Comparison of ENCODE assay signal across 19 mouse cellular contexts in the genomic region with DNA sequence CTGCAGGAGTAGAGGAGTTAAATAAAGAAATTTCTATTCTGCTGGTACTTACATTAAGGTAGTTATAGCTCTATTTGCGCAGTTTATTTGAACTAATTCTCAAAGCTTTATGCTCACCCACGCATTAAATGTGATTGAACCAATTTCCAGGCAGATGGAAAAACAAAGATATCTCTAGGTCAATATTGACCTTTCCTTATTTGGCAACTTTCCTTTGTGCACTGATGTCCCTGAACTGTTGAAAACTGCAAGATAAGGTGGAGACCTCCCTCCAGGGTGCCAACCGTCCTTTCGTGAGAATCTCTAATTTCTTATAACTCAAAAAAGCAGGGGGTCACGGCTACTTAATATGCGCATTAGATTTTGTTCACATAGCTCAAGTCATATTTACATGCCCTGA. TPM values are rescaled to one million over a fixed set of nuclear protein-coding genes. Genes with fewer than 3 reads are reported as not detected.
DNase-seq lines count a peak whose midpoint lies in the region; ATAC-seq and TF ChIP-seq lines count a peak whose summit lies in the region.
"Had no signal": no experiment of that assay in that cellular context is flagged by ENCODE, and none has a peak within 500 bp of the region (broad histone marks: within the 10 kb centered on the region; RNA-seq: fewer than 3 reads in every experiment).

No protein-coding gene starts in this region.

- H3K27me3 ChIP-seq in intestine, embryonic 15.5 days (replicated peaks) = no peaks in the 10 kb centered on the region
- no peaks in the 10 kb centered on the region for H3K27me3 ChIP-seq in intestine, postnatal 0 days (replicated peaks; ENCODE audit: control insufficient read depth, insufficient read depth, low read length)
- no peaks in the 10 kb centered on the region for H3K27me3 ChIP-seq in stomach, embryonic 14.5 days (ENCODE audit: control insufficient read depth, insufficient read depth, low read length)
- H3K27me3 ChIP-seq: forebrain, embryonic 13.5 days; heart, embryonic 12.5 days had no signal

- no peak overlapping the region for H3K4me3 ChIP-seq in intestine, embryonic 15.5 days (replicated peaks)
- H3K4me3 ChIP-seq in intestine, postnatal 0 days (ENCODE audit: low read depth, low read length) = no peak overlapping the region
- H3K4me3 ChIP-seq in embryonic fibroblast, embryonic 13.5 days (ENCODE audit: insufficient read depth, low read length) = no peak overlapping the region
- no peak overlapping the region for H3K4me3 ChIP-seq in stomach, embryonic 14.5 days (ENCODE audit: low read depth, low read length)
- H3K4me3 ChIP-seq: forebrain, embryonic 13.5 days; gastrocnemius, adult 2 months; heart, embryonic 12.5 days; hindbrain, embryonic 10.5 days had no signal

- 63% methylated on average over 6 of the region's 6 CpGs for WGBS in intestine, embryonic 15.5 days
- 51% methylated on average over 6 of the region's 6 CpGs for WGBS in intestine, postnatal 0 days
- 58% methylated on average over 6 of the region's 6 CpGs for WGBS in stomach, embryonic 14.5 days

- no peaks in the 10 kb centered on the region for H3K36me3 ChIP-seq in intestine, embryonic 15.5 days
- H3K36me3 ChIP-seq in intestine, postnatal 0 days (ENCODE audit: control insufficient read depth, insufficient read depth) = no peaks in the 10 kb centered on the region
- H3K36me3 ChIP-seq in stomach, embryonic 14.5 days (ENCODE audit: control insufficient read depth, insufficient read depth, low read length) = no peaks in the 10 kb centered on the region
- H3K36me3 ChIP-seq: heart, embryonic 12.5 days; hindbrain, embryonic 10.5 days had no signal

- ATAC-seq in intestine, embryonic 15.5 days = peak; percentile 45; the same call in 1 of the 2 replicates
- no peak for ATAC-seq in intestine, postnatal 0 days
- ATAC-seq in stomach, embryonic 14.5 days (ENCODE audit: insufficient number of reproducible peaks, insufficient read depth, low FRiP score, low read depth) = peak; percentile 46
- ATAC-seq: forebrain, embryonic 13.5 days had no signal

- H3K9ac ChIP-seq in intestine, embryonic 15.5 days = no peak overlapping the region
- H3K9ac ChIP-seq in intestine, postnatal 0 days (ENCODE audit: low read depth, low read length) = no peak overlapping the region
- H3K9ac ChIP-seq in stomach, embryonic 14.5 days (replicated peaks; ENCODE audit: low read depth, low read length) = no peak overlapping the region
- H3K9ac ChIP-seq: forebrain, embryonic 13.5 days; heart, embryonic 12.5 days; hindbrain, embryonic 14.5 days had no signal

- no peaks in the 10 kb centered on the region for H3K4me1 ChIP-seq in intestine, embryonic 15.5 days (replicated peaks)
- no peaks in the 10 kb centered on the region for H3K4me1 ChIP-seq in intestine, postnatal 0 days (replicated peaks; ENCODE audit: control insufficient read depth, insufficient read depth, low read length)
- H3K4me1 ChIP-seq in embryonic fibroblast, embryonic 13.5 days (ENCODE audit: control insufficient read depth, insufficient read depth, low read length) = peaks cover 10% of the 10 kb centered on the region; the same call in 1 of the 2 replicates
- H3K4me1 ChIP-seq in stomach, embryonic 14.5 days (ENCODE audit: control insufficient read depth, insufficient read depth, low read length) = no peaks in the 10 kb centered on the region
- H3K4me1 ChIP-seq: forebrain, embryonic 13.5 days; heart, embryonic 12.5 days had no signal

- no peaks in the 10 kb centered on the region for H3K9me3 ChIP-seq in intestine, embryonic 15.5 days
- no peaks in the 10 kb centered on the region for H3K9me3 ChIP-seq in intestine, postnatal 0 days (ENCODE audit: control insufficient read depth)
- H3K9me3 ChIP-seq in stomach, embryonic 14.5 days (ENCODE audit: control insufficient read depth, low read depth, low read length) = no peaks in the 10 kb centered on the region
- H3K9me3 ChIP-seq: forebrain, embryonic 13.5 days; heart, embryonic 12.5 days; hindbrain, embryonic 10.5 days had no signal

- TF ChIP-seq CTCF in intestine, postnatal 0 days (IDR thresholded peaks at IDR 0.05; ENCODE audit: low read depth) = no peak
- TF ChIP-seq CTCF in brain, embryonic 14.5 days (IDR thresholded peaks at IDR 0.05; ENCODE audit: borderline replicate concordance, extremely low read depth, insufficient read depth, insufficient read length) = no peak
- no peak for TF ChIP-seq CTCF in embryonic fibroblast, embryonic 13.5 days (IDR thresholded peaks at IDR 0.05; ENCODE audit: borderline replicate concordance, insufficient read depth, low read length)

- no peak for TF ChIP-seq POLR2A in brain, embryonic 14.5 days (IDR thresholded peaks at IDR 0.05; ENCODE audit: borderline replicate concordance, extremely low read depth, insufficient read depth, insufficient read length, poor library complexity, severe bottlenecking)
- TF ChIP-seq POLR2A in embryonic fibroblast, embryonic 13.5 days (IDR thresholded peaks at IDR 0.05; ENCODE audit: low read depth, low read length) = no peak

- H3K27ac ChIP-seq in intestine, embryonic 15.5 days = no peak overlapping the region
- no peak overlapping the region for H3K27ac ChIP-seq in intestine, postnatal 0 days (ENCODE audit: low read depth, low read length)
- H3K27ac ChIP-seq in embryonic fibroblast, embryonic 13.5 days (ENCODE audit: insufficient read depth, low read length) = peak overlapping the region; percentile 92
- no peak overlapping the region for H3K27ac ChIP-seq in stomach, embryonic 14.5 days (ENCODE audit: low read length)
- H3K27ac ChIP-seq: forebrain, embryonic 13.5 days; gastrocnemius, adult 2 months; hindbrain, embryonic 10.5 days; hindbrain, embryonic 14.5 days had no signal

- no peak overlapping the region for H3K4me2 ChIP-seq in intestine, embryonic 15.5 days (replicated peaks)
- H3K4me2 ChIP-seq in intestine, postnatal 0 days (replicated peaks; ENCODE audit: low read depth) = no peak overlapping the region
- no peak overlapping the region for H3K4me2 ChIP-seq in stomach, embryonic 14.5 days (replicated peaks; ENCODE audit: low read depth, low read length)
- H3K4me2 ChIP-seq: forebrain, embryonic 13.5 days; heart, embryonic 12.5 days; hindbrain, embryonic 14.5 days had no signal

- DNase-seq in brain, embryonic 14.5 days (ENCODE audit: low read depth) = peak; percentile 36
- no peak for DNase-seq in urinary bladder, postnatal 36 days (ENCODE audit: low spot score in 2 of 2)
- no peak for DNase-seq in right cerebral cortex, adult 18-20 months
- no peak for DNase-seq in spleen, postnatal 14 days (ENCODE audit: low spot score in 2 of 2)
- DNase-seq: adrenal gland, adult 2 months; adrenal gland, postnatal 36 days; cerebellum, adult 11 months; cerebellum, adult 9-10 months; cerebellum, postnatal 25 days; gastrocnemius, adult 2 months; gastrocnemius, postnatal 25 days had no signal

RNA-seq across cellular contexts. Expression of gene Prss23, which starts 52.6 kb away (rescaled TPM):
- 92.3 and 102 TPM in 2 replicates for polyA plus RNA-seq in intestine, embryonic 15.5 days (2015; fragmentation: Nextera tagmentation; extraction: Ambion mirVana)
- polyA plus RNA-seq in intestine, postnatal 0 days (2015; fragmentation: Nextera tagmentation; extraction: Ambion mirVana) = 72.4 and 87.9 TPM in 2 replicates
- 17.6 and 21.8 TPM in 2 replicates for polyA plus RNA-seq in brain, embryonic 14.5 days (2012; rRNA removed)
- 494 and 721 TPM in 2 replicates for polyA plus RNA-seq in embryonic fibroblast, embryonic 13.5 days (2011; ENCODE audit: insufficient read length, low read depth, missing spikeins)
- 75.5 and 75.7 TPM in 2 replicates for polyA plus RNA-seq in stomach, embryonic 14.5 days (2014; fragmentation: Nextera tagmentation; extraction: Ambion mirVana)

RNA-seq across cellular contexts. Expression of gene Me3, which starts 52.7 kb away (rescaled TPM):
- 3.3 and 3.6 TPM in 2 replicates for polyA plus RNA-seq in intestine, embryonic 15.5 days (2015; fragmentation: Nextera tagmentation; extraction: Ambion mirVana)
- 3.5 and 4.1 TPM in 2 replicates for polyA plus RNA-seq in intestine, postnatal 0 days (2015; fragmentation: Nextera tagmentation; extraction: Ambion mirVana)
- 2.0 and 3.7 TPM in 2 replicates for polyA plus RNA-seq in brain, embryonic 14.5 days (2012; rRNA removed)
- 4.3 and 4.7 TPM in 2 replicates for polyA plus RNA-seq in embryonic fibroblast, embryonic 13.5 days (2011; ENCODE audit: insufficient read length, low read depth, missing spikeins)
- 2.2 and 3.2 TPM in 2 replicates for polyA plus RNA-seq in stomach, embryonic 14.5 days (2014; fragmentation: Nextera tagmentation; extraction: Ambion mirVana)
